Mouse (Mus musculus) CH12.LX (cell line): ENCODE results near the gene Mien1.

Source experiments
- CHD2 ChIP-seq: IDR thresholded peaks from 2 replicates; pipeline ENCODE4 v1.6.1; 2011; ENCODE audit warnings: low read length, improper control_type of control experiment
- CTCF ChIP-seq, 2 experiments: IDR thresholded peaks in 1 of 2; conservative IDR thresholded peaks in 1 of 2; 2 replicates each; pipeline ENCODE4 v1.5.1; 2011 to 2012; ENCODE audit warnings: low read depth in 2 of 2, low read length in 2 of 2, improper control_type of control experiment in 1 of 2, inconsistent platforms in 1 of 2, mild to moderate bottlenecking in 1 of 2, moderate library complexity in 1 of 2
- POLR2A ChIP-seq: IDR thresholded peaks from 2 replicates; pipeline ENCODE4 v1.6.1; 2011; ENCODE audit warnings: low read depth, mild to moderate bottlenecking, improper control_type of control experiment, low read length
- SMC3 ChIP-seq: IDR thresholded peaks from 2 replicates; pipeline ENCODE4 v1.6.1; 2011; ENCODE audit warnings: low read depth, low read length, improper control_type of control experiment
- UBTF ChIP-seq: IDR thresholded peaks from 2 replicates; pipeline ENCODE4 v1.6.1; 2012; ENCODE audit warnings: low read depth, mild to moderate bottlenecking, inconsistent platforms, low read length, improper control_type of control experiment, moderate library complexity
- ZC3H11A ChIP-seq: IDR thresholded peaks from 2 replicates; pipeline ENCODE4 v1.6.1; 2012; ENCODE audit warnings: low read depth, mild to moderate bottlenecking, inconsistent platforms, low read length, improper control_type of control experiment

GRCm38 (mm10) chr11:98426592-98426991, 12.2 kb downstream of the Mien1 start:
- TF ChIP-seq SMC3 = no peak
- TF ChIP-seq CTCF (conservative IDR thresholded peaks at IDR 0.05 in 1 of 2, IDR thresholded peaks at IDR 0.05 in 1 of 2; ENCODE audit: low read depth in 2 of 2, low read length in 2 of 2) = no peak
- TF ChIP-seq UBTF = no peak
- TF ChIP-seq ZC3H11A = no peak
- TF ChIP-seq CHD2 = no peak
- no peak for TF ChIP-seq POLR2A
